Mouse (Mus musculus): ENCODE measurements at regions not wholly inside any gene's neighbourhood (a gene's known extent, or its start where the extent isn't known, plus 50 kb on each side); places are given as distances from the start of the nearest gene placed in this dataset.

DNA sequence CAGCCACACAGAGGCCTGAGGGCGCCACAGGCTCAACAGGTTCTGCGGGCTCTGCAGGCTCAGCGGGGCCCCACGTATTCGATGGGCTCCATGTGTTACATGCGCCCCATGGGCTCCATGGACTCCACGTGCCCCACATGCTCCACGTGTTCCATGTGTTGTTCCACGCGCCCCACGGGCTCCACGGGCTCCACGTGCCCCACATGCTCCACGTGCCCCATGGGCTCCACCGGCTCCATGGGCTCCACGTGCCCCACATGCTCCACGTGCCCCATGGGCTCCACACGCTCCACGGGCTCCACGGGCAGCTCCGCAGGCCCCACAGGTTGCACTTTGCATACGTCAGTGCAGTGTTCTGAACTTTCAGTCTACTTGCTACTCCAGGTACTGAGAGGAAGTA is 114.0 kb upstream of the Map1b start:
- TF ChIP-seq CTCF (IDR thresholded peaks at IDR 0.05; ENCODE audit: insufficient read depth, low read depth, low read length) (no peak), POLR2A (IDR thresholded peaks at IDR 0.05; ENCODE audit: insufficient read depth, low read depth, low read length) (no peak)

Measured in olfactory bulb, adult 2 months (tissue).